Mouse (Mus musculus) C2C12 (cell line): ENCODE measurements at regions not wholly inside any gene's neighbourhood (a gene's known extent, or its start where the extent isn't known, plus 50 kb on each side); places are given as distances from the start of the nearest gene placed in this dataset.

ENCODE experiments used
- CTCF ChIP-seq: IDR thresholded peaks from one replicate; pipeline ENCODE4 v1.5.1; 2011; ENCODE audit not compliant: control insufficient read depth, insufficient read depth, insufficient read length
- FOSL1 ChIP-seq: IDR thresholded peaks from one replicate; pipeline ENCODE4 v1.8.0; 2011; ENCODE audit warnings: mild to moderate bottlenecking, low read length; ENCODE audit not compliant: poor library complexity, insufficient read depth, severe bottlenecking
- MAX ChIP-seq: IDR thresholded peaks from one replicate; pipeline ENCODE4 v1.6.1; 2011; ENCODE audit warnings: mild to moderate bottlenecking, control low read depth
- MYOD1 ChIP-seq: IDR thresholded peaks from one replicate; pipeline ENCODE4 v1.6.1; 2011; ENCODE audit warnings: low read depth; ENCODE audit not compliant: control insufficient read depth, insufficient read length
- USF1 ChIP-seq: IDR thresholded peaks from one replicate; pipeline ENCODE4 v1.6.1; 2011; ENCODE audit warnings: low read depth, mild to moderate bottlenecking, control low read depth, moderate library complexity

DNA sequence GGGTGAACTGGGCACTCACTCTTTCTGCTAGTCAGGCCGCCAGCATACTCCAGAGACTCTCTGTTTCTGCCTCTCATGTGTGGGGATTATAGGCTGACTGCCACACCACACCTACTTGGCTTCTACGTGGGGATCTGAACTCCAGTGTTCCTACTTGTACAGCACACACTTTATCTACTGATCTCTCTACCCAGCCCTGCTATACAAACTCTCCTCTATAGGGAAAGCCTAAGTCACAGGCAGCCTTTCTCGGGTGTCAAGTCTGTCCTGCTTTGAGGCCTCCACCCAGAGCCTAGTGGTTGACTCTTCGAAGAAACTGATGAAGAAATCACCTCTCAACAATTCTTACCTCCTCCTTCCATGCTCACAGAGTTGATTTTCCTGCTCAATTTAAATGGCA is 597.5 kb downstream of the Insc start:
- TF ChIP-seq CTCF = no peak
- TF ChIP-seq MYOD1 = no peak
- no peak for TF ChIP-seq USF1
- no peak for TF ChIP-seq MAX
- TF ChIP-seq FOSL1 = no peak
